Mouse (Mus musculus): ENCODE data around the gene Chp2.
A peak's percentile ranks its signal among the peaks of the same experiment; 100 is the strongest.

Chp2 gene

DNA sequence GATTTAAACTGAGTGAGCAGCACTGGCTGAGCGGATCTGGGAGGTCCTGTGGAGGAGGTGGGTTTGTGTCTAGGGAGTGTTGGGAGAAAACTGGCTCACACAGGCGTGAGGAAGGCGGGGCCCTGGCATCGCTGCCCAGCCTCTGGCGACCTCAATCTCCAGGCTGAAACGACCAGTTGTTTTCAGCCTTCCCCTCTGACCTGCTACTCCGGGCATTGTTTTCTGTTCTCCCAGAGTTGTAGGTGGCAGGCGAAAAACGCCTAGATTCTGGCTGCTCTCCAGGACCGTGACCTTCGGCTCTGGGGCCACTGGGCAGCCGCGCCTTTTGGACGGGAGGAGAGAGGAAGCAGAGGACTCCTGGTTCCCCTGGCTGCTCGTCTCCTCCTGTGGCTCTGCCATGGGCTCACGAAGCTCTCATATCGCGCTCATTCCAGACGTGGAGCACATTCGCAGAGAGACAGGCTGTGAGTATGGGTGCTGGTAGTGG is at the start of gene Chp2:
Gene Chp2, plus strand, starts transcription at position 182 of the 487 bp plus-strand sequence.
- peak; percentile 1 for DNase-seq (ENCODE audit: extremely low spot score)

DNA sequence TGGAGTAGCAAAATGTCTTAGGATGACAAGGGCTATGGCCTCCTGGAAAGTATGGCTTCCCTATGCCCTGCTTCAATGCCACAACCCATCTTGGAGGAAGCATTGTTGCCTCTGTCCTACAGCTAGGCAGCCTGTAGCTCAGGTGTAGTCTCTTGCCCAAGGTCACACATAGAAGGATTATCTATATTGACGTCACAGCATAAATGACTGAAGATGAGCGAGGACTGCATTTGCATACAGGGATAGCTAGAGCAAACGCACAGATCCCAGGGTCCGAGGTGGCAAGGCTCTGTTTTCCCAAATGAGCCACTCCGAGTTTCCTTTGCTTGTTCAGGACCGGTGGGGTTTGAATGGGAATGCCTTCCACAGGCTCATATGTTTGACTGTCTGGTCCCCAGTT is 48.6 kb upstream of the Chp2 start:
- DNase-seq (ENCODE audit: extremely low spot score): no peak

DNA sequence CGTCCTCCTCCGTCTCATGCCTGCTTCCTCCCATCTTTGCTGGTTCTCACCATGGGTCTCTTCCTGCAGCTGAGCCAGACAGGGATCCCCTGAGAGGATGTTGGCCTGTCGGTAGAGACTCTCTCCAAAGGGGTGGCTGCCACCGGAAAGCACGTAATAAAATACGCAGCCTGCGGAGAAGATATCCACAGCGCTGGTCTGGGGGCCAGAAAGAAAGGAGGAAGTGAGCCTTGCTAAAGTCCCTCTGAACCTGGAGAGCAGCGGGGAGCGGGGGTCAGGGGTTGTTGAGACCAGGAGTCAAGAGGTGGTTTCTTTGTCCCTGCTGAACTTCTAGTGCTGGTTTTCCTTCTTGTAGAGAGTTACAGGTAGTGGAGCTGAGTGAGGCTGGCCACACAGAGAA is 47.7 kb upstream of the Chp2 start:
- DNase-seq (ENCODE audit: extremely low spot score): no peak

DNA sequence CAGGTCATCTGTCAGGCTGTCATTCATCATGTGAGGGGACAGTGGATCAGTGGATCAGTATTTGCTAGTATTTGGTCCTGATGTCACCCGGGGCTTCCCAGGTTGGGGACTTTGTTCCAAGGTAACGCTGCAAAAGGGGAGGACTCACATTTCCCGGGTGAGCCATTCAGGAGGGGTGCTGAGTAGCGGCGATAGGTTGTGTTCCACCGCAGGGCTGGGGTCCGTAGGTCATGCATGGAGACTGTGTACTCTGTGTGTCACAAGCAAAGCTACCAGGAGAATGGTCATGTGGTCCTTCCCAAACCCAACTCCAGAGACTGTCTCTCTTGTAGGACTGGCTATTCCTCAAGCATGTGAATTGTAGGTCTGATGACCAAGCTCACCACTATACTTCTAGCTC is 38.6 kb upstream of the Chp2 start:
- DNase-seq (ENCODE audit: extremely low spot score): no peak

DNA sequence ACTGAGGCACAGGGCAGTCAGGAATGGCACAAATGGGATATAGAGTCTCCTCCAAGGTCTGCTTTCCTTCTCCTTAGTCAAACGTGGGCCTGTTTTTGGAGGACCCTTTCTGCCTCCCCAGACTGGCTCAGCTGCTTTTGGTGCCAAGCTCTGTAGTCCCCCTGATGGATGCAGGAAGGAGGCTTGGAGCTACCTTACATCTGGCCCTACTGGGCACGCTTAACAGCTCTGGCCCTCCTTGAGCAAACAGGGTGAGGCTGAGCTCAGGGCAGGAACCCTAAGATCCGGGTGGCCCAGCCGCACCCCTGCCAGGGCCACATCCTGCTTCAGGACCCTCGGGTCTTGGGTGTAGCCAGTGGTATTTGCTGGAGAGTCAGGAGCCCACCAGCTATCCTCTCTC is 34.7 kb upstream of the Chp2 start:
- no peak for DNase-seq (ENCODE audit: extremely low spot score)

DNA sequence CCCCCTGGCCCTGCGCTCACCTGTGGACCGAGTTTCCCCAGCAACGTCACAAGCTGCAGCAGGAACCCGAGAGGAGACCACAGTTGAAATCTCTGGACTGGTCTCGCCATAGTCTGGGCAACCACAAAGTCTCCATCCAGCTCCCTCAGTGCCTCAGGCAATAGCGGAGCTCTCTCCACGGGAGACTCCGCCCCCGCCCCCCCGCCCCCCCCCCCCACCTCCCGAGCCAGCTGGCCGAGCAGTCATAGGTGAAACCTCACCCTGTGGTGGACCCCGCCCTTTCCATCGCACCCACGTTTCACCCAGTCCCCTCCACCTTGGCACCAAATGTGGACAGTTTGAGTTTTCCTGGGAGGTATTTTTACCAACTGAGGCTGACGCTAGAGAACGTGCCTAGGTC is 33.3 kb upstream of the Chp2 start, which contains the start of gene Ern2:
Gene Ern2, minus strand, starts transcription at position 165 of the 400 bp plus-strand sequence.
- no peak for DNase-seq (ENCODE audit: extremely low spot score)

DNA sequence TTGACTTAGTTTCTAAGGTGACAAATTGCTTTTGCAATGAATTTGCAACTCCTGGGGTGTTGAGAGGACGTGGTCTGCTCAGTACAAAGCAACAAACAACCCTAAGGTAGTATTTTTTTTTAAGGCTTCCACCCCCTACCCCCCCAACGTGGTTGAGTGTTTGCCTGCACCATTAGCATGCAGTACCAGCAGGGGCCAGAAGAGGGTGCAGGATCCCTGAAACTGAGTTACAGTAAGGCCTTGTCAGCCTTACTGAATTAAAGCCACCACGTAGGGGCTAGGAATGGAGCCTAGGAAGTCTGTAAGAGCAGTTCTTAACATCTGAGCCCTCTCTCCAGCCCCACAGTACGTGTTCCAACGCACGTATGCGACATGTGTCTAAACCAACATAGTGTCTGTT is 29.8 kb upstream of the Chp2 start:
- DNase-seq (ENCODE audit: extremely low spot score): peak; percentile 58

DNA sequence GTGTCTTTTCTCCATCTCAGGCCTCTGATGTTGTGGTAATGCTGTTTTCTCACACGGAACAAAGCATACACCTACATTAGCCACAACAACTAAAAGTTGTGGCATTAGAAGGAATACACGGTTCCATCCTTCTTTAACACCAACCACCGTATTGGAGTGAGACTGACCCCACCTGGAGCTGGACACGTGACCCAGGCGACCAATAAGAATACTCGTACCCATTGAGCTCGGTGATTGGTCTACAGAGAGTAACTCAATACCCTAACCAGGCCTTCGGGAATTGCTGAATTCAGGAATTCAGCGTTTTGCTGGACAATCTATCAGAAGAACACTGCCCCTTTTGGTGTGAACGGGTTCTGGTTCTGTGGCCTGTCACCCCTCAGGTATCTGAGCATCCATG is 28.2 kb upstream of the Chp2 start:
- DNase-seq (ENCODE audit: extremely low spot score): no peak

DNA sequence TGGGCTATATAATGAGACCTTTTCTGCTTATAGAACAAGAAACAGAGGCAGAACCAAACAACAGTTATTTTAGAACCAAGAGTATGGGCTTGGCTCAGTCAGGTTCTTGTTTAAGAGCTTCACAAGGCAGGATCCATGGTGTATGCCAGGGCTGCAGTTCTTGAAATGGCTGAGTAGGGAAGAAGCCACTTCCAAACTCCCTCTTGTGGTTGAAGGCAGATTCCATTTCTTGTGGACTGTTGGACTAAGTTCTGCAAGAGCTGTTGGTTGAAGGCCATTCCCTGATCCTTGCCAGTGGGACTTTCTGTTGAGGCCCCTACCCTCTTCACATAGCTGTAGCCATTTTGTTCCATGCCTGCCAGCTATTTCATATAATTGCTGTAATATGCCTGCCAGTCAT is 25.4 kb upstream of the Chp2 start:
- DNase-seq (ENCODE audit: extremely low spot score): no peak

DNA sequence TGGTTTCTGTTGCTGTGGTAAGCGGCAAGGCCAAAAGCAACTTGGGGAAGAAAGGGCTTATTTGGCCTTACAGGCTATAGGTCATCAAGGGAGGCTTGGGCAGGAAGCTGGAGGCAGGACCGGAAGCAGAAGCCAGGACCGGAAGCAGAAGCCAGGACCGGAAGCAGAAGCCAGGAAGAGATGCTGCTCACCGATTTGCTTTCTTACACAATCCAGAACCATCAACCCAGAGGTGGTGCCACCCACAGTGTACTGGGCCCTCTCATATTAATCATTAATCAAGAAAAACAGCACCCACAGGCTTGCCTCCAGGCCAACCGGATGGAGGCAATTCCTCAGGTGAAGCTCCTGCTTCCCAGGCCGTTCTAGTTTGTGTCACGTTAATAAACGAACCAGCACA is 22.5 kb upstream of the Chp2 start:
- no peak for DNase-seq (ENCODE audit: extremely low spot score)

DNA sequence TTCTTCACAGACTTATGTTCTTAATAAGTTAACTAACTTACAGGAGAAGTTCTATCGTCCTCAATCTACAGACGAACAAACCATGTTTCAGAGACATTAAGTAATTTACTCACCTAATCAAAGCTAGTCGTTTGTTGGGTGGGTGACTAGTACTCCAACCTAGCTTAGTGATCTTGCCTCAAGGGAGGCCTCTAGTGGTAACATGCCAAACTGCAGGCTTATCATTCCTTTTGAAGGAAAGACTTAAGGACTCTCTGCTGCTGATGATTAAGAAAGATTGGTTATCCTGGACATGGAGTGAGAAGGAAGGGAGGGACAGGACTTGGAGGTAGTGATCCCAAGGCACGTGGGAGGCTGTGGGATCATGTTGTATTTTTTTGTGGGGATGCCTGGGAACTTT is 22.0 kb upstream of the Chp2 start:
- peak; percentile 50 for DNase-seq (ENCODE audit: extremely low spot score)

DNA sequence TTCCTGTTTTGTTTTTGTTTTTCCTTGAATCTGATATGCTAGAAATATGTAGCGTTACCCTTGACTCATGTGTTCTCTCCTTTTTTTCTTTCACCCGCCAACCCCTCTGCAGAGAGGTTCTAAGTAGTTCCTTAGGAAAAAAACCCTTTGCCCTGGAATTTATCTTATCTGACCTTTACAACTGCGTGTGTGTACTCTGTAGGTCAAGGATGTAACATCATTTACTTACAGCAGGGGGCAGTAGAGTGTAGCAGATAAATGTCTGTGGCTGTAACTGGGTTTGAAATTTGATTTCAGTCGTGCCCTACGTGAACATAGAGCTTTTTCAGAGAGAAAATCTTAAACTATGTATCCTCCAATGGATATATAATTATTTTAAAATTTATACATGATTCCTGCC is 20.0 kb upstream of the Chp2 start:
- DNase-seq (ENCODE audit: extremely low spot score): peak; percentile 19

DNA sequence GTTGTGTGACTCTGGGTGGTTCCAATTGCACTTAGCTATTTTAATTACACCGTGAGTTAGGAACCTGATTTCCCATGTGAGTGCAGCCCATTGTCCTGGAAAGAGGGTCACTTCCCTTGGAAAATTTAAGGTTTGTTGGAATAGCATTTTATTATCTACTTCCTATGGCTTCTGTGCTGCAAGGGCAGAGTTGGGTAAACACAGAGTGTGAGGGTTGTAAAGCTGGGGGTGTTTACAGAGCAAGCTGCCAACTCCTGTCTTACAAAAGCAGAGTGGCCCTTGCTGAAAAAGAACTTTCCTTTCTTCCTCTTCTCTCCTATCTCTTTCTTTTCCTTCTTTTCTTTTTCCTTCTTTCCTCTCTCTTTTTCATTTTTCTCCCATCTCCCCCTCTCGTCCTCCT is 15.4 kb upstream of the Chp2 start:
- no peak for DNase-seq (ENCODE audit: extremely low spot score)

DNA sequence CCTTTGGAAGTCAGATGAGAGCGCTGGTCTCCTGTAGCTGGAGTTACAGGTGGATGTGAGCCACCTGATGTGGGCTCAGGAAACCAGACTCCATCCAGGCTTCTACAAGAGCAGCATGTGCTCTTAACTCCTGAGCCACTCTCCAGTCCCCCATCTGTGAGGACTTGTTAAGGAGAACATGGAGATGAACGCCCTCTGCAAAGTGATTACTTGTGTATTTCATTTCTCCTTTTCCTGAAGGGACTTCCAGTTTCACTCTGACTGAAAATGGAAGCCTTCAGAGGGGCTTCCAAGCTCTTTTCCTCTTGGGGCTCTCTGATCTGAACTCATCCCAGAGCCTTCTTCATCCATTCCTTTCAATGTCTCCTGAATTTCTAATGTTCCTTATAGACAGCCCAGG is 13.2 kb upstream of the Chp2 start:
- no peak for DNase-seq (ENCODE audit: extremely low spot score)

DNA sequence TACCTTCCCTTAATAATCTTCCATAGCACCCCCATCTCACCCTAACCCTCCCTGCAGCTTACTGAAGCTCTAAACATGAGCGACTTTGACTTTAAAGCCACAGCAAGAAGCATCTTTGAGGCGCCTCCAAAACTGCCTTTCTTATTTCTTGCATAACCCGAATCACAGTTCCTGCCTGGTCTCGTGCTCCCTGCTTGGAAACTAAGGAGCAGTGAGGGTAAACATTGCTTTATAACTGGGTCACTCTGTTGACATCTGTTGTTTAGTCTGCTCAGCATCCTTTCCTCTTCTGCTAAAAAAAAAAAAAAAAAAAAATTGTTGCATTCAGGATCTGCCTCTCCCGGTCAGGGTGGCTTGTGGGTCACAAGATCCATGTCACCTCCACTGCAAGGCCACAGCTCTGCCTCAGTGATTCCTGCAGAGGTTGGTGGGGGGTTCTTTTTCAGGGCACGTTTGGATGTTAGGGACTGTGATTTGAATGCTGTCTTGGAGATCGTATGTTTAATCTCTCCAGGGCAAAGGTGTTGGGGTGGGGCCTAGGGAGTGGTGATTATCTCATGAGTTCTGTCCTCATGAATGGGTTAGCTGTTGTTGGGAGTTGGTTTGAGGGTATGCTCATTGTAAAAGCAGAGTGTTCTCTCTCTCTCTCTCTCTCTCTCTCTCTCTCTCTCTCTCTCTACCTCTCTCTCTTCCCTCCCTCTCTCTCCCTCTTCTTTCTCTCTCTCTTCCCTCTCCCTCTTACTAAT is 10.8 kb upstream of the Chp2 start:
- DNase-seq (ENCODE audit: extremely low spot score): no peak

DNA sequence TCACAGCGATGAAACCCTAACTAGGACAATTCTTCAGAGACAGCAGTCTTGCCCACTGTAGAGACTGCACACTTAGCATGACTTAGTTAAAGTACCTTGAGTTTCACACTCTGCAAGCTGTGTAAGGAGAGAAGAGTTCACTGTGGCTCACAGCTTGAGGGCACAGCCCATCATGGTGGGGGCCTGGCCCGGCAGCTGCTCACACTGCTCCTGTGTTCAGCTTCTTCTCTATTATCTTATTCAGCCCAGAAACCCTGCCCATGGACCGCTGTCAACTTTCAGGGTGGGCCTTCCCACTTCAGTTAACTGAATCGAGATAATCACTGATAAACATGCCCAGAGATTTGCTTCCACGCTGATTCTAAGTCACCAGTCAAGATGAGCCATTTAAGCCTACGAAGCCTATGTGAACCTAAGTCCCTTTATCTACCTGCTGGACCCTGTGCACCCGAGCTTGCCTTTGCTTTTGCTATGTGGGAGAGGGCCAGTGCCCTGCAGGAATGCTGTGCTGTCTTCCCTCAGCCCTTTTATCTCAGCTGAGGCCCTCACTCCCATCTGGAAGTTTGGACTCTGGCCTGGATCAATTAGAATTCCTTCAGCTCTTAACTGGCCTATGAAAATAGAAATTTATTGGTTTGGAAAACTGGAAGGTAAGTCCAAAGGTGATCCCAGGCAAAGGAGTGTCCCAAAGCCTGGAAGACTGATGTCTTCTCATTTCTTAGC is 6.9 kb downstream of the Chp2 start:
- DNase-seq (ENCODE audit: extremely low spot score): no peak

DNA sequence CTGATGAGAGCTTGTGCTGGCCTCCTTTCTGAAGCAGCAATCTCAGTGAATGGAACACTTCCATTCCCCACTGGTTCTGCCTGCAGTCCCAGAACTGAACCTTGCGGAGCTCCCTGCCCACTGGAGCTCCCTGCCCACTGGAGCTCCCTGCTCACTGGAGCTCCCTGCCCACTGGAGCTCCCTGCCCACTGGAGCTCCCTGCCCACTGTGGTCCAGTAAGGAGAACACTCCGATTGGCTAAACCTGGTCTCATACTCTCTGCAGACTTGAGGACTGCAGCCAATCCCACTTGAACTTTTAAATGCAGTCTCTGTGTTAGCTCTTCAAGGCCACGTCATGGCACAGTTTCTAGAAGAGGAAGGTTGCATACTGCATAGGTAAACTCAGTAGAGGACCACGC is 7.4 kb downstream of the Chp2 start:
- no peak for DNase-seq (ENCODE audit: extremely low spot score)

DNA sequence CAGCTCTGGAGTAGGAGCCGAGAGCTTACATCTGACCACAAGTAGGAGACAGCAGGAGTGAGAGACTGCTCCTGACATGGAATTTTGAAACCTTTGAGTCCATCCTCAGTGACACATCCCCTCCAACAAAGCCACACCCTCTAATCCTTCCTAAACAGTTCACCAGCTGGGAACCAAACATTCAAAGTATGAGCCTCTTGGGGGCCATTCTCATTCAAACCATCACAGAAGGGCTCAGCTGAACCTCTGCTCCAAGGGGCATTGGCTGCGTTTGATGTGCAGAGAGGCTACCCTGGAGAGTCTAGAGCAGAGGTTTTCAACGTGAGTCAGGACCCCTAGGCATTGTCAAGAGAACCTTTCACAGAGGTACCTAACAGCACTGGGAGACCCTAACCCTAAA is 10.0 kb downstream of the Chp2 start:
- DNase-seq (ENCODE audit: extremely low spot score): no peak

DNA sequence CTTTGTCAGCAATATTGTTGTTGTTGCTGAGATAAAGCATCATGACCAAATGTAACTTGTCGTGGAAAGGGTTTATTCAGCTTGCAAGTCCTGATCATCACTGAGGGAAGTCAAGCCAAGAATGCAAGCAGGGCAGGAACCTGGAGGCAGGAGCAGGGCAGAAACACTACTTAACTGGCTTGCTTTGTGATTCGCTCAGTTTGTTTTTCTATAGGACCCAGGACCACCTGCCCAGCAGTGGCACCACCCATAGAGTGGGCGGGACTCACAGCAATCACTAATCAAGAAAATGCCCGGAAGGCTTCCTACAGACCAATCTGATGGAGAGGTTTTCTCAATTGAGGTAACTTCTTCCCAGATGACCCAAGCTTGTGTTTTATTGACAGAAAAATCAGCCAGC is 10.6 kb downstream of the Chp2 start:
- no peak for DNase-seq (ENCODE audit: extremely low spot score)

DNA sequence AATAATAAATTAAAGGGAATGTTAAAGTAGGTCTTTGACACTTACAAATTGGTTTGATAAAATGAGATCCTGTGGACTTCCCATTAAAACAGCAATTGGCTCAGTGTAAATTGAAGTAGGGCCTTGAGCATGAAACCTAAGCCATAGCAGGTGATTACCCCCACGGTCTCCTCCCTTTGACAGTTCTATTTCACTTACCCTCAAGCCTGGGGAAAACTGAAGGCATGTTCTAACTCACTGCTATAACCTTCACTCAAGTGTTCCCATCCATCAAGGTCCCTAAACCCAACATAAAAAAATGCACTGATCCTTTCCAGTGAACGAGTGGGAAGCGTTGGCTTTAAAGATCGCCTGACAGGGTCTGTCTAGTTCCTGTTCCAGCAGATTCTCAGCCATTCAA is 11.6 kb downstream of the Chp2 start:
- no peak for DNase-seq (ENCODE audit: extremely low spot score)

DNA sequence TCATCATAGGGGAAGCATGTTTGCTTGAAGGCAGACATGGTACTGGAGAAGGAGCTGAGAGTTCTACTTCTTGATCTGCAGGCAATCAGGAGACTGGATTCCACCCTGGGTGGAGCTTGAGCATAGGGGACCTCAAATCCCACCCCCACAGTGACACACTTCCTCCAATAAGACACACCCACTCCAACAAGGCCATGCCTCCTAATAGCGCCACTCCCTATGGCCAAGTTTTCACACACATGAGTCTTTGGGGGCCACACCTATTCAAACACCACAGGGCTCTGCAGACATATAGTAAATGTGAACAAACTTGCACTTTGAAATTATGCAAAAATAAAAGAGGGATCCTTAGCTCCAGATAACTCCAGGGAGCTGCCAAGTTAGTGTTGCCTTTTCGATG is 19.6 kb downstream of the Chp2 start:
- no peak for DNase-seq (ENCODE audit: extremely low spot score)

DNA sequence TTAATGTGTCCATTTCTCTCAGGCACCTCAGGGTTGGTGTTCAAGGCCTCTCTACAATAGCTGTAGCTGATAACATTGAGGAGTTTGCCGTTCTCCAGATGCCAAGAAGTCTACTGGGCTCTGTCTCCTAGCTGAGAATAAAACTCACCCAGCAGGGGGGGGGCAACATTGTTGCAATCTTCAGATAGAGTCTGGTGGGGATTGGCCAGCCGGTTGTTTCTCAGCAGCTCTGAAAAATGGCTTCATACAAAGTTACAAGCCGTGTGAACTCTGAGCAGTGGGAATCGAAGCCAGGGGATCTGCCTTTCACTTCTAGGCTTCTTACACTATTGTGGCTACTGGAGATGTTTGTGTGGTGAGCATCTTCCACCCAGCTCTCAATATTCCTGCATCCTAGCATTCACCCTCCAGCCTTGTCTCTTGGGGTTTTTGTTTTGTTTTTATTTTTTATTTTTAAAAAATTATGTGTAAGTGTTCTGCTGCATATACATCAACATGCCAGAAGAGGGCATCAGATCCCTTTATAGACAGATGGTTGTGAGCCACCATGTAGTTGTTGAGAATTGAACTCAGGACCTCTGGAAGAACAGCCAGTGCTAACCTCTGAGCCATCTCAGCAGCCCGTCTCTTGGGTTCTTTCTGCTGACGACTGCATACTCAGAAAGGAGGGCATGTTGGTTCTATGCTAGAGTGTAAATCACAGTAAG is 21.3 kb downstream of the Chp2 start:
- DNase-seq (ENCODE audit: extremely low spot score): no peak

DNA sequence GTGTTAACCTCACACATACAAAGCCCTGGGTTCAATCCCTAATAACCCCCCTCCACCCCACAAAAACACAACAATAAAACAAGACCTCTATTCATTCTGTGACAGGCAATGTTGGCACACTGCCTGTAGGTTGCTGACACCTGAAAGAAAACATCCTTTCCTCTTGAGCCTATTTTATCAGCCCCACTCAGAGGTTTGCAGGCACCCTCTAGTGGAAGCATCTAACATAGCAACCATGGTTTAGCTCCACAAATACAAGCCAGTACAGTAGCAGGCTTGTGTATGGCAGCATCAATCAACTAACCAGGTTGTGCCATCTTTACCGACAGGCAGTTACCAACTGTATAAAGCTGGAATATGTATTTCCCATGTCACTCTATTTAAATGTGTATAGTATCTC is 23.0 kb downstream of the Chp2 start:
- DNase-seq (ENCODE audit: extremely low spot score): peak; percentile 36

Measured in embryo, embryonic 9.5 days (tissue).